Mouse (Mus musculus): Measurements from ENCODE around the gene 2310030G06Rik. TPM values are rescaled to one million over a fixed set of nuclear protein-coding genes. Genes with fewer than 3 reads are reported as not detected.

The 2310030G06Rik gene
- polyA plus RNA-seq, 1 experiment from 2014 or later: 2.5 TPM

DNA sequence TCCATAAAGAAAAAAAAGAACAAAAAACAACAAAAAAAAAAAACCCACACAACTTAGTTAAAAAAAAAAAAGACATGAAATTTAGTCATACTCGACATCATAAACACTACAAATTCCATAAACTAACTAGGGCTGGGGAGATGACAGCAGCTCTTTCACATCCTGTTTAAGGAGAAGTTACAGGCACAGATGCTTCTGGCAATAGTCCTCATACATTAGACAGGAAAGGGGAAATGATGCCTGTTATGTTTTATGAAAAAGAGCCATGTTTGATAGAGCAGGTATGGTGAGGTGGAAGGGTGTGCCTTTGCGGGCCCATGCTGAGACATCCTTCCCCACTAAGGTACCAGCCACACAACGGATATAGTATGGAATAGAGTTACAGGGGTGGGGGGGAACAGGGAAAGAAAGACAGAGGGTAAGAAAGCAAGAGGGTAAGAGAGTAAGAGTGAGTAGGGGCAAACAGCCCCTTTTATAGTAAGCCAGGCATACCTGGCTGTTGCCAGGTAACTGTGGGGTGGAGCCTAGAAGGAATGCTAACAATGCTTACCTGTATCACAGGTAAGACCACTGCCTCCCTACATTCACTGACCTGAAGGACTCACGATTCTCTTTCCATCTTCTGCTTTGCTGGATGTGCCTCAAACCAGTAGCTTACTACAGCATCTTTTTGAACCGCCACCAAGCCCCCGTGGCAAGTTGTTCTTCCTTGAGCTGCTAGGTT is 15.3 kb upstream of the 2310030G06Rik start:
- Histone ChIP-seq H3K4me3 (no peak overlapping the region), H3K36me3 (no peaks in the 10 kb centered on the region), H3K9me3 (replicated peaks) (no peaks in the 10 kb centered on the region), H3K9ac (no peak overlapping the region), H3K4me2 (replicated peaks) (no peak overlapping the region), H3K27ac (no peak overlapping the region), H3K4me1 (no peaks in the 10 kb centered on the region), H3K27me3 (no peaks in the 10 kb centered on the region)
- 69% methylated on average over 6 of the region's 6 CpGs for WGBS
- no peak for ATAC-seq (ENCODE audit: low FRiP score)

- Histone ChIP-seq H3K4me1 (no peaks in the 10 kb centered on the region), H3K9me3 (replicated peaks) (no peaks in the 10 kb centered on the region), H3K4me2 (replicated peaks) (no peak overlapping the region), H3K9ac (no peak overlapping the region), H3K4me3 (no peak overlapping the region), H3K27me3 (peaks cover 3% of the 10 kb centered on the region; the same call in 1 of the 2 replicates), H3K36me3 (no peaks in the 10 kb centered on the region), H3K27ac (no peak overlapping the region)
- 45% methylated on average over 5 of the region's 5 CpGs for WGBS
- no peak for ATAC-seq (ENCODE audit: low FRiP score)
Observed at GRCm38 (mm10) chr9:50756711-50757110, 10.4 kb upstream of the 2310030G06Rik start.

DNA sequence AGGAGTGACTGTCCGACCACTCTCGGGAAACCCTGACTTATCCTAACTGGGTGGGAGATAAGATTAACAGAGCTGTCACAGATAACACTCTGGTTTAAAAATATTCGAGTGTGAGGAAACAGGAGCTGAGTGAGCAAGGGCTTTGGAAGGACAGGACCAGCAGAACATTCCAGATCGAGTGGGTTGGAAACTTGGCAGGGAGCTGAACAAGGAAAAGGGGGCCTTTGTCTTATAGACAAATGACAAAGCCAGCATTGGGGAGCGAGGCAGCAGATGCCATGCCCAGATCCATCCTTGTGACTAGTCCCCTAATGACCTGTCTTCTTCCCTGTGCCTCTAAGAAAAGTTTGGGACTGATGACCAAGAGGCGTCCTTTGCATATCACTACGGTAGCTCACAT is 7.6 kb upstream of the 2310030G06Rik start:
- no peak overlapping the region for H3K4me2 ChIP-seq (replicated peaks)
- no peaks in the 10 kb centered on the region for H3K9me3 ChIP-seq (replicated peaks)
- no peak overlapping the region for H3K9ac ChIP-seq
- H3K27me3 ChIP-seq: peaks cover 3% of the 10 kb centered on the region; the same call in 1 of the 2 replicates
- WGBS: 72% methylated on average over 7 of the region's 7 CpGs
- H3K4me1 ChIP-seq: no peaks in the 10 kb centered on the region
- no peak overlapping the region for H3K4me3 ChIP-seq
- no peak overlapping the region for H3K27ac ChIP-seq
- H3K36me3 ChIP-seq: no peaks in the 10 kb centered on the region
- ATAC-seq (ENCODE audit: low FRiP score): no peak

DNA sequence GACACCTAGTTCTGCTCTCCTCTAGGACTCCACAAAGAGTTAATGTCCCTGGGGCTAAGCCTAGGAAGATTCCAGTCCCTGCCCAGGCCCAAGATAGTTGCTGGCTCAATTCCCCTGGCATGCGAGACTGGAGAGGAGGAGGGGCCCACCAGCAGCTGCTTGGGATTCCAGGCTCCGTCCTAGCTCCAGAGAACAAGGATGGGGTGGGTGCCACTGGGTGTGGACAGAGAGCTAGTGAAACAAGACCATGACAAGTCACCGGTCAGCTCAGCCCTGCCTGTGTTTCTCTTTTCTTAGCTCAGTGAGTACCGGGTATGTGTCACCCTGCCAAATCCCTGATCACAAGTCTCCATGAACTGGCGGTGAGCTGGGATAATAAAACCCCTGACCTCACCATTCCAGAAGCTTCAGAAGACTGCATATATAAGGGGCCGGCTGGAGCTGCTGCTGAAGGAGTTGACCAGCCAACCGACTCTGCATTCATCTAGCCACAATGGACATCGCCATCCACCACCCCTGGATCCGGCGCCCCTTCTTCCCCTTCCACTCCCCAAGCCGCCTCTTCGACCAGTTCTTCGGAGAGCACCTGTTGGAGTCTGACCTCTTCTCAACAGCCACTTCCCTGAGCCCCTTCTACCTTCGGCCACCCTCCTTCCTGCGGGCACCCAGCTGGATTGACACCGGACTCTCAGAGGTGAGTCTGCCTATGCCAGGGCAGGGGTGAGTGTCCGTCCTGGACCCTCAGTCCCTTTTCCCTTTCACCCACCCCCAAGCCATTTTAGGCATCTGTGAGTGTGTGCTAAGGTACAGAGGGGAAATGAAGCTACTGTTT is 6.7 kb upstream of the 2310030G06Rik start:
- no peaks in the 10 kb centered on the region for H3K9me3 ChIP-seq (replicated peaks)
- no peaks in the 10 kb centered on the region for H3K4me1 ChIP-seq
- H3K36me3 ChIP-seq: no peaks in the 10 kb centered on the region
- no peak for ATAC-seq (ENCODE audit: low FRiP score)
- H3K27me3 ChIP-seq: peaks cover 6% of the 10 kb centered on the region; the same call in 1 of the 2 replicates
- H3K4me2 ChIP-seq (replicated peaks): no peak overlapping the region
- no peak overlapping the region for H3K9ac ChIP-seq
- WGBS: 76% methylated on average over 17 of the region's 17 CpGs
- H3K27ac ChIP-seq: no peak overlapping the region
- no peak overlapping the region for H3K4me3 ChIP-seq

GRCm38 (mm10) chr9:50752054-50752602 is 5.8 kb upstream of the 2310030G06Rik start, which contains the start of gene Hspb2:
TSS of gene Hspb2 (minus strand) at chr9:50752354.
- ATAC-seq (ENCODE audit: low FRiP score): no peak
- Histone ChIP-seq H3K27me3 (peaks cover 7% of the 10 kb centered on the region; the same call in 1 of the 2 replicates), H3K4me2 (replicated peaks) (no peak within 1 kb of the TSS), H3K4me3 (no peak within 1 kb of the TSS), H3K4me1 (no peaks in the 10 kb centered on the region), H3K27ac (no peak within 1 kb of the TSS), H3K36me3 (no peaks in the 10 kb centered on the region), H3K9ac (no peak within 1 kb of the TSS), H3K9me3 (replicated peaks) (no peaks in the 10 kb centered on the region)
- WGBS: 64% methylated on average over 14 of the region's 14 CpGs

DNA sequence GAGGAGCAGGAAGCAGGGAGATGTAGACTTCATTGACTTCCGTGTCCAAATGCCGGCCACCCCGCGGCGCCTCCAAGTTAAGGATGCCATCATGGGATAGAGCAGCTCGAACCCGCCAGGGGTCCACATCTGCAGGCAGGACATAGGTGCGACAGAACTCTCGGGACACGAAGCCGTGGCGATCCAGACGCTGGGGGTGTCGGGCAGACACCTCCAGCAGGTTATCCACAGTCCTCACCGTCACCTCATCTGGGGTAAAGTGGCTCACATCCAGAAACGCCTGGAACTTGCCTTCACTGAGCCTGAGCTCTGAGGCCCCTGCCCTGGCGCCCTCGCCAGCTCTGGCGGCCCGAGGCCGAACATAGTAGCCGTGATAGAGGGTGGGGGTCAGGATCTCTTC is 5.0 kb upstream of the 2310030G06Rik start, which contains the start of gene Cryab:
Gene Cryab (plus strand): TSS at position 3 of the 400 bp plus-strand sequence.
- no peak within 1 kb of the TSS for H3K9ac ChIP-seq
- H3K4me1 ChIP-seq: peaks cover 2% of the 10 kb centered on the region; the same call in 1 of the 2 replicates
- WGBS: 76% methylated on average over 22 of the region's 22 CpGs
- no peak for ATAC-seq (ENCODE audit: low FRiP score)
- H3K27ac ChIP-seq: no peak within 1 kb of the TSS
- H3K27me3 ChIP-seq: peaks cover 14% of the 10 kb centered on the region
- H3K36me3 ChIP-seq: no peaks in the 10 kb centered on the region
- no peak within 1 kb of the TSS for H3K4me2 ChIP-seq (replicated peaks)
- H3K9me3 ChIP-seq (replicated peaks): no peaks in the 10 kb centered on the region
- no peak within 1 kb of the TSS for H3K4me3 ChIP-seq

DNA sequence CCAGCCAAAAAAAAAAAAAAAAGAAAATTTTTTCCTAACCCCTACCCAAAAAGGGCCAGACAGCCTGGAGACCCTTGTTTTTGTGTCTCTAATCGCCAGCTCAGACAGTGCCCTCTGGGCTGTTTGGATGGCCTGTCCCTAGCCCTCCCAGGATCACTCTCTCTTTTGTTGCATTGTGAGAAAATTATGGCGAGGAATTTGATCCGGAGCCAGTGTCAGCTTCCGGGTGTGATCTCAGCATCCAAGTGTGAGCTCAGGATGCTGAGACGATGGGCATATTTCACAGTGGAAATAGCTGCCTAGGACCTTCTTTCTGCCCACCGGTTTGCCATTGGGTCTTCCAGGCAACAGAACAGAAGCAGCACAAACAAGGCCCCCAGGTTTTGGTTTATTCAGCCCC is 4.4 kb upstream of the 2310030G06Rik start:
- H3K9me3 ChIP-seq (replicated peaks): no peaks in the 10 kb centered on the region
- H3K36me3 ChIP-seq: no peaks in the 10 kb centered on the region
- H3K4me1 ChIP-seq: peaks cover 7% of the 10 kb centered on the region
- no peak for ATAC-seq (ENCODE audit: low FRiP score)
- H3K4me2 ChIP-seq (replicated peaks): no peak overlapping the region
- no peak overlapping the region for H3K27ac ChIP-seq
- no peak overlapping the region for H3K9ac ChIP-seq
- no peak overlapping the region for H3K4me3 ChIP-seq
- WGBS: 71% methylated on average over 6 of the region's 6 CpGs
- H3K27me3 ChIP-seq: peaks cover 20% of the 10 kb centered on the region

GRCm38 (mm10) chr9:50745806-50746205 is 530 bp downstream of the 2310030G06Rik start:
- Histone ChIP-seq H3K4me3 (peak overlapping the region; percentile 28), H3K9me3 (replicated peaks) (no peaks in the 10 kb centered on the region), H3K36me3 (no peaks in the 10 kb centered on the region), H3K27me3 (peaks cover 25% of the 10 kb centered on the region), H3K27ac (no peak overlapping the region), H3K4me1 (peaks cover 7% of the 10 kb centered on the region), H3K4me2 (replicated peaks) (peak overlapping the region; percentile 55), H3K9ac (no peak overlapping the region)
- WGBS: 14% methylated on average over 7 of the region's 7 CpGs
- ATAC-seq (ENCODE audit: low FRiP score): no peak

GRCm38 (mm10) chr9:50742744-50743143 is 3.6 kb downstream of the 2310030G06Rik start:
- Histone ChIP-seq H3K27ac (no peak overlapping the region), H3K36me3 (no peaks in the 10 kb centered on the region), H3K9ac (no peak overlapping the region), H3K4me1 (peaks cover 15% of the 10 kb centered on the region), H3K4me2 (replicated peaks) (no peak overlapping the region), H3K27me3 (peaks cover 23% of the 10 kb centered on the region), H3K4me3 (no peak overlapping the region), H3K9me3 (replicated peaks) (no peaks in the 10 kb centered on the region)
- no peak for ATAC-seq (ENCODE audit: low FRiP score)
- WGBS: 77% methylated on average over 2 of the region's 2 CpGs

DNA sequence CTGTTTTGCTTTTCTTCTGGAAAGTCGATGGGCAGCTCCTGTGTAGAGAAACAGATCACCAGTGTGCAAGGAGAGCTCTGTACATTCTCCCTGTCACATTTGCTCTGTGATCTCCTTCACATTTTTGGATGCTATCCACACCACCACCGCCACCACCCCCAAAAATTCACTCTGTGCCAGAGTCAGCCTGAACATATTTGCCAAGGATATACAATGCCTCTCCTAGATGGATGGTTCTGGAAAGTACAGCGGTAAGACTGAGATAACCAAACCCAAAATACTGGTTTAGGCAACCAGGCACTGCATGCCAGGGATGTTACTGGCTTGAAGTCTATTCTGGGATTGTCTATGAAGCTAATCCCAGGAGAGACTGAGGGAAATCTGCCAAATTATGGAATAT is 4.1 kb downstream of the 2310030G06Rik start:
- no peak overlapping the region for H3K4me2 ChIP-seq (replicated peaks)
- no peaks in the 10 kb centered on the region for H3K36me3 ChIP-seq
- ATAC-seq (ENCODE audit: low FRiP score): no peak
- H3K27me3 ChIP-seq: peaks cover 23% of the 10 kb centered on the region
- H3K9ac ChIP-seq: no peak overlapping the region
- peaks cover 15% of the 10 kb centered on the region for H3K4me1 ChIP-seq
- H3K9me3 ChIP-seq (replicated peaks): no peaks in the 10 kb centered on the region
- H3K4me3 ChIP-seq: no peak overlapping the region
- H3K27ac ChIP-seq: no peak overlapping the region
- 83% methylated on average over 3 of the region's 3 CpGs for whole genome bisulfite sequencing

GRCm38 (mm10) chr9:50740867-50741784 is 5.2 kb downstream of the 2310030G06Rik start:
- WGBS: 93% methylated on average over 14 of the region's 14 CpGs
- no peak overlapping the region for H3K27ac ChIP-seq
- H3K9ac ChIP-seq: no peak overlapping the region
- peaks cover 11% of the 10 kb centered on the region for H3K4me1 ChIP-seq
- no peak for ATAC-seq (ENCODE audit: low FRiP score)
- peaks cover 12% of the 10 kb centered on the region for H3K27me3 ChIP-seq
- no peaks in the 10 kb centered on the region for H3K36me3 ChIP-seq
- no peak overlapping the region for H3K4me3 ChIP-seq
- no peak overlapping the region for H3K4me2 ChIP-seq (replicated peaks)
- no peaks in the 10 kb centered on the region for H3K9me3 ChIP-seq (replicated peaks)
